Mouse (Mus musculus): Measurements from ENCODE around the gene Ifnl3.

- TF ChIP-seq POLR2A (IDR thresholded peaks at IDR 0.05; ENCODE audit: insufficient read depth, low read length) (peak; percentile 73), EP300 (IDR thresholded peaks at IDR 0.05; ENCODE audit: insufficient read depth, low read depth, low read length) (no peak)
Measured at GRCm38 (mm10) chr7:28488030-28488491, 34.6 kb upstream of the Ifnl3 start.
